Mouse (Mus musculus): ENCODE measurements around the gene Cdc42ep3.

DNA sequence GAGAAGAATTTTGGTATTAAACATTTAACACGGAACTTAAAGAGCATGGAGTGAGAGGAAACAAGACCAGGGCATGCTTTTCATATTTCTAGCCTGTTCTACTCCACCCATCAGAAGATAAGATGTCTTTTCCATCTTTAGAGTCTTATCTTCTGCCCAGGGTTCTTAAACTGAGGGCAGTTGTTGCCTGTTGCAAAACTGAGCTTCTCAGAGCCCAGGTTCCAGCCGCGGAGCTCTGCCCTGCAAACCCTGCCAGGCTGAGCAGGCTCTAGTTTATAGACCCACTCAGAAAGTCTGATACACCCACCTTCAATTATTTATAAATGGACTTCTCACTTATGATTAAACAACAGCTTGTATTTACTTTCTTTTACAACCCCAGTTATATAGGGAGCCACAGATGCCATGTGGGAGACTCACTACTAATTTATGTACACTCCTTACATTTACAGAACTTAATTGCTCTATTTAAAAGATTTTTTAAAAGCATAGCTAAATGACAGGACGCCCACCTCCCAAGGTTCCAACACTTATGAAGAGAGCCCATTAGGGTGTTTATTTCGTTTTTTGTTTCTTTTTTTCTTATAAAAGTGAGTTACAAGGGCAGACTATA is 11.5 kb downstream of the Cdc42ep3 start:
- TF ChIP-seq POLR2A (IDR thresholded peaks at IDR 0.05; ENCODE audit: low read depth, low read length): no peak
- TF ChIP-seq CTCF (conservative IDR thresholded peaks at IDR 0.05; ENCODE audit: insufficient read depth, insufficient read length, low read depth, low read length): no peak

All from kidney, adult 2 months (tissue).